Mouse (Mus musculus): ENCODE measurements at regions not wholly inside any gene's neighbourhood (a gene's known extent, or its start where the extent isn't known, plus 50 kb on each side); places are given as distances from the start of the nearest gene placed in this dataset.

DNA sequence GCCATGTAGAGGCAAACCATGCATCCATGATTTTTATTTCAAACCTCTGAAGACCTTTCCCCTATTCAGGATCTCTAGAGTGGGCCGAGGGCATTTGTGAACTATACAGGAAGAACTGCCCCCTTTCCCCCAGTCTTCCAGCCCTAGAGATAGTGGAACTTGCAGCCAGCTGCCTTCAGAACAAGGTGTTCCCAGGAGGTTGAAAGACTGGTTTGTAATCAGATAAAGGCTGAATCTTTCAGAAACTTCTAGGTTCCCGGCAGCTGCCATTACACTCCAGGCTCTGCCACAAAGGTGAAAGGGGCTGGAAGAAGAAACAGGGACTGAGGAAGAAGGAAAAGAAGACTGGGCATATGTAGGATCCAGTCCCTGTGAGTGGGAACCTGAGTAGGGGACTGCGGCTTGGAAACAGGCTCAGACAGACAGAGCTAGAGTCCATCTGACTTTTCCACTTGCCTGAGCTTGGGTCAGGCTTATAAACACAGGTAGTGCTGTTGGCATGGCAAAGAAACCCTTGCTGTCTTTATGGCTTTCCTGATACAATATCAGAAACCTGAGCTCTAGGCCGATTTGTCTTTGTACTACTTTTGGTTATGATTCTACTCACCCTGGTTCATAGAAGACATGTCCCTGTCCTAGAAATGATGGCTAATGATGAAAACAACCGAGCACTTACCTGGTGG is 1153.9 kb upstream of the A1bg start:
- TF ChIP-seq POLR2A (IDR thresholded peaks at IDR 0.05; ENCODE audit: insufficient read depth, low read length) (no peak), CTCF (IDR thresholded peaks at IDR 0.05; ENCODE audit: low read depth, low read length) (no peak)
